Mouse (Mus musculus) testis, adult 2 months (tissue): ENCODE results near the gene Park7. TPM values are rescaled to one million over a fixed set of nuclear protein-coding genes. Genes with fewer than 3 reads are reported as not detected.

Source experiments
- H3K27ac ChIP-seq: fragments of 200-500 bp; 2 replicates; pipeline ENCODE4 v1.5.1; 2012; ENCODE audit warnings: low read depth, low read length; ENCODE audit not compliant: control insufficient read depth, insufficient read depth
- H3K27me3 ChIP-seq: fragments of 200-500 bp; 2 replicates; pipeline ENCODE4 v1.6.1; 2012; ENCODE audit warnings: mild to moderate bottlenecking, low read length, moderate library complexity; ENCODE audit not compliant: control insufficient read depth, insufficient read depth
- H3K36me3 ChIP-seq: fragments of 200-500 bp; 2 replicates; pipeline ENCODE4 v1.6.1; 2012; ENCODE audit warnings: mild to moderate bottlenecking, low read length; ENCODE audit not compliant: control insufficient read depth, insufficient read depth
- H3K4me1 ChIP-seq: fragments of 200-500 bp; 2 replicates; pipeline ENCODE4 v1.6.1; 2012; ENCODE audit warnings: low read length; ENCODE audit not compliant: control insufficient read depth, insufficient read depth
- H3K4me3 ChIP-seq: fragments of 200-500 bp; 2 replicates; pipeline ENCODE4 v1.5.1; 2012; ENCODE audit warnings: low read depth, mild to moderate bottlenecking, low read length, moderate library complexity, mixed read lengths; ENCODE audit not compliant: control insufficient read depth
- CTCF ChIP-seq: fragments of 200-500 bp; IDR thresholded peaks from 2 replicates; pipeline ENCODE4 v1.5.1; 2012; ENCODE audit warnings: low read depth, mild to moderate bottlenecking, inconsistent platforms, low read length, moderate library complexity; ENCODE audit not compliant: control insufficient read depth, insufficient read depth, insufficient replicate concordance
- POLR2A ChIP-seq: fragments of 200-500 bp; IDR thresholded peaks from 2 replicates; pipeline ENCODE4 v1.6.1; 2012; ENCODE audit warnings: low read depth, mild to moderate bottlenecking, inconsistent platforms, low read length, moderate library complexity; ENCODE audit not compliant: control insufficient read depth
- polyA plus RNA-seq: library from polyadenylated mRNA; depleted of rRNA; stranded (reverse); fragments of >200 nt; gene quantifications from 2 replicates; pipeline ENCODE4 v1.2.3, GENCODE M21; 2012; rRNA removed

The Park7 gene
- polyA plus RNA-seq, 1 experiment = 88.1 TPM

DNA sequence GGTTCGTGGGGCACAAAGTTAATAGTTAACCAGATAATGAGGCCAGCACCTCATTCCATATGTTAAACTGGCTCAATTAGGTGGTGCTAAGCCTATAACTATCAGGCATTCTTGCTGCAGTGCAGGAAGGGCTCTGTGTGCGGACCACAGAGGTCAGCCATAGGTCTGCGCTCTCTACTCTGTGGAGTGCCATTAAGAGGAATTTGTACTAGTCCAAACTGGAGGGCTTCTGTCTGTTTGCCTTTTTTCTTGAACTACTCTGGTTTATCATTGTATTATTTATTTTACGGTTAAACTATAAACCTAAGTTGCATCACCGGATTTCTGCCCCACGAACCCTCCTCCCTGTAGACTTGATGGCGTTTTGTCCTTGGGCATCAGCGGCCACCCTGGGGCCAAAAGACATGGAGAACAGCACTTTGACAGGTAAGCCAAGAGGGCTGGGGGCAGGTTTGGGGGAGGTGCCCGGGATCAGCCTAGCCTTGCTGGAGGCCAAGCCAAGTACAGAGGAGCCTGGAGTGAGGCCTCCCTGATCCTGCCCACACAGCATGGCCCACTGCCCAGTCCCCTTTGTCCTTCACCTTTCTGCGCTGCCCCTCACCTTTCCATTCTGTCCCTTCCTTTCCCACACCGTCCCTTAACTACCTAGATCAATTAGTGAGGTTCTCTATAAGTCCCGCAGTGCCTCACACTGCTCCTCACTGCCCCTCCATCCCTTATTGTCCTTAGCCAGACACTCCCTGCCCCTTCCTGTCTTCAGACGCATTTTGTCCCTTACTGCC lies 60.4 kb downstream of the Park7 start, which contains the start of gene Errfi1:
TSS of gene Errfi1 (plus strand) at position 240 of the 782 bp plus-strand sequence.
- Histone ChIP-seq H3K27ac (peak within 1 kb of the TSS; percentile 67), H3K4me3 (peak within 1 kb of the TSS; percentile 95), H3K27me3 (no peaks in the 10 kb centered on the region), H3K36me3 (no peaks in the 10 kb centered on the region), H3K4me1 (peaks cover 8% of the 10 kb centered on the region)
- TF ChIP-seq POLR2A (0 out of 2 replicates have a peak, but pooled peaks have one; percentile 37), CTCF (no peak)

DNA sequence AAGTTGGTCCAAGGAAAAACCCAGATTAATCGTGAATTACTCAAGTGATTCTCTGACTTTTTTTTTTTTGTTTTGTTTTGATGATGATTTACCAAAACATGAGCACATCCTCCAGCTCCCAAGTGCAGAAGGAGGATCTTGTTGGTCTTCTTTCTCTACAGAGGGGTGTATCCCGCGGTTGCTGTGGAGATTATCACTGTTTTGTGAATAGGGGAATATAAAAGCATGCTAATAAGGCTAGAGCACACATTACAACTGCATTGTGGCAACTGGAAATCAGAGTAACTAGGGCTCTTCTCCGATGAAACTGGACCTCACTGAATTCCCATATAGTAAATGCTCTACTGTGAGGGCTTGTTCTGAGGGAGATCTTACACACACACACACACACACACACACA lies 61.8 kb downstream of the Park7 start:
- Histone ChIP-seq H3K4me3 (no peak overlapping the region), H3K27me3 (no peaks in the 10 kb centered on the region), H3K36me3 (no peaks in the 10 kb centered on the region), H3K27ac (no peak overlapping the region), H3K4me1 (peaks cover 8% of the 10 kb centered on the region)
- TF ChIP-seq CTCF = no peak
- TF ChIP-seq POLR2A = no peak

DNA sequence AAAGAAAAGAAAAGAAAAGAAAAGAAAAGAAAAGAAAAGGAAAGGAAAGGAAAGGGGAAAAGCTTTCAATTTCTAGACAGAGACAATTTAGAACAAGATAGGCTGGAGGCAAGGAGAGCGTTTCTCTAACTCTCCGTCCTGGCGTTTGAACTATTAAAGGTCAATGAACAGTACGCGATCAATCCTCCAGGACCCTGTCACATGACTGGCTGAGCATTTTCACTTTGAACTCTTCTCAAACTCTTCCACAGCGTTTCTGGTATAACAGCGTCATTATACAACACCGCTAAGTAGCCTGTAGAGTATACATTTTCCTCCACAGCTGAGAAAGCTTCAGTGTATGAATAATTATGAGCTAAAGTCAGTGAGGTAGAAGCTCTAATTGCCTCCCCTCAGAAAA lies 62.2 kb downstream of the Park7 start:
- no peak for TF ChIP-seq CTCF
- TF ChIP-seq POLR2A = no peak
- no peak overlapping the region for H3K4me3 ChIP-seq
- H3K27ac ChIP-seq = no peak overlapping the region
- H3K36me3 ChIP-seq = no peaks in the 10 kb centered on the region
- peaks cover 8% of the 10 kb centered on the region for H3K4me1 ChIP-seq
- no peaks in the 10 kb centered on the region for H3K27me3 ChIP-seq

DNA sequence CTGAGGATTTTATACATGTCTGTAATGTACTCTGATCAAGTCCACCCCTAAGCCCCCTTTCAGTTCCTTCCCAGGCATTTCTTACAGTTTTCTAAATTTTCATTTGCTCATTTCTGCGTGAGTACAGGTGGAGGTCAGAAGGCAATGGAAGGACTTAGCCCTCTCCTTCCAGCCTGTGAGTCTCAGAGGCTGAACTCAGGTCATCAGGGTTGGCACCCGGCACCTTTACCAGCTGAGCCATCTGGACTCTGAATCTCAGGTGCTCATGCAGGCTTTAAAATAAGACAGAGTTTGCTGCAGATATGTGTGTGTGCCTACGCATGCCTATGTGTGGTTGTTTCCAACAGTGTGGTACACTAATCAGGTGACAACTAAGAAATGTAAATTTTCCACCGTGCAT lies 63.3 kb downstream of the Park7 start:
- peaks cover 8% of the 10 kb centered on the region for H3K4me1 ChIP-seq
- H3K27ac ChIP-seq = no peak overlapping the region
- no peaks in the 10 kb centered on the region for H3K36me3 ChIP-seq
- H3K27me3 ChIP-seq = no peaks in the 10 kb centered on the region
- no peak for TF ChIP-seq CTCF
- no peak overlapping the region for H3K4me3 ChIP-seq

DNA sequence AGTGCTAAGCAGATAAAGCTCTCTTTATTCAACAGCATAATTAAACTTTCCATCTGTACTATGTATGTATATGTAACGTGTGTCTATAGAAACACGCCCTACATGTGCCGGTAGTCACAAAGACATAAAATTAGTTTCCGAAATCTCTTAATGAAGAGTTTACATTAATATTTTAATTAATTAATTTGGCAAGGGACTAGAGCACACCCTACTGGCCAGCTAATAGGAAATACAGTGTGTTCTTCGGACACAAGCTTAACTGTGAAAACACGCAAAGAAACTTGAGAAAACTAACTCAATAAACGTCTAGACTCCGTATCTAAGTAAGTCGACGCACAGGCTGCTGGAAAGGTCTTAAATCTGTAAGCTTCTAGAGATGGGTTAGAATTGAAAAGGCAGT lies 64.3 kb downstream of the Park7 start:
- no peak overlapping the region for H3K27ac ChIP-seq
- TF ChIP-seq CTCF = no peak
- TF ChIP-seq POLR2A = no peak
- no peak overlapping the region for H3K4me3 ChIP-seq
- H3K4me1 ChIP-seq = peaks cover 8% of the 10 kb centered on the region
- no peaks in the 10 kb centered on the region for H3K36me3 ChIP-seq
- H3K27me3 ChIP-seq = no peaks in the 10 kb centered on the region

Other genes starting within 250 kb of the Park7 start
- 10.6 and 11.2 TPM in 2 replicates for gene Errfi1, start 60.5 kb downstream of the Park7 start, polyA plus RNA-seq
- gene Tnfrsf9, start 125 bp upstream of the Park7 start, polyA plus RNA-seq = 1.9 and 3.1 TPM in 2 replicates
- gene Uts2, start 82.7 kb upstream of the Park7 start, polyA plus RNA-seq = not detected in 2 replicates
- 5.7 and 6.5 TPM in 2 replicates for gene Per3, start 130.2 kb upstream of the Park7 start, polyA plus RNA-seq
- 39.9 and 47.1 TPM in 2 replicates for gene Vamp3, start 143.5 kb upstream of the Park7 start, polyA plus RNA-seq
- gene Gm13090, start 175.1 kb upstream of the Park7 start, polyA plus RNA-seq = not detected in 2 replicates